Mouse (Mus musculus): ENCODE data around the gene Caskin2. TPM values are rescaled to one million over a fixed set of nuclear protein-coding genes. Genes with fewer than 3 reads are reported as not detected.

Caskin2 gene
- total and polyA plus RNA-seq, 2 experiments, result 2.9 to 9.7 TPM

- TF ChIP-seq POLR2A (IDR thresholded peaks at IDR 0.05; ENCODE audit: extremely low read depth, insufficient read depth, low read length) (no peak), CTCF (IDR thresholded peaks at IDR 0.05; ENCODE audit: low read depth, low read length) (no peak)
- H3K79me2 ChIP-seq (ENCODE audit: control insufficient read depth, insufficient read depth, low read length), result peaks cover 18% of the 10 kb centered on the region; the same call in 1 of the 2 replicates
- no peak overlapping the region for H3K4me3 ChIP-seq (ENCODE audit: insufficient read depth, low read depth, low read length)
- H3K27me3 ChIP-seq (ENCODE audit: control insufficient read depth, insufficient read depth, low read length), result no peaks in the 10 kb centered on the region
- peaks cover under 1% of the 10 kb centered on the region; the same call in 1 of the 2 replicates for H3K36me3 ChIP-seq (ENCODE audit: control insufficient read depth, insufficient read depth, low read length)
- WGBS, result 72% methylated on average over 10 of the region's 10 CpGs
- DNase-seq (ENCODE audit: extremely low read depth, low read depth, low spot score), result no peak
- peaks cover 20% of the 10 kb centered on the region for H3K4me1 ChIP-seq (ENCODE audit: control insufficient read depth, insufficient read depth, low read length)
- H3K27ac ChIP-seq (replicated peaks; ENCODE audit: insufficient read depth, low read depth, low read length), result peak overlapping the region; percentile 3; the same call in 1 of the 2 replicates
- H3K9ac ChIP-seq (ENCODE audit: low read depth, low read length), result peak overlapping the region; percentile 6; the same call in 1 of the 2 replicates
These were observed 4.6 kb downstream of the Caskin2 start for GRCm38 (mm10) chr11:115808696-115809310.

DNA sequence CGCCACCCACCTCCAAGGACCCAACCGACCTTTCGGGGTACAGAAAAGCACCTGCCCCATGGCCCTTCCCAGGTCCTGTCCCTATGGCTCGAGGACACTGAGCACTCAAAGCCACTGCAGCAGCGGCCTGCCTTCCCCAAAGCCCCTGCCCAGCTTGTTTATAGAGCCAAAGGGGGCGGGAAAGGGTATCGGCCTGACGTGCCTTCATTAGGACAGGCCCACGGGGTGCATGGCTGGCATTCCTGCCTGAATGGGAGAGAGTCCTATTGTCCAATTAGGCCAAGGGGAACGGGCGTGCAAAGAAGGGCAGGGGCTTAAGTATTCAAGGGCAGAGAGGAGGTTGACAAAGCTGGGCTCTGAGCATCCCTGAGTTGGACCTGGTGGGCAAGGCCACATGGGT, 5.5 kb downstream of the Caskin2 start:
- Histone ChIP-seq H3K4me1 (ENCODE audit: control insufficient read depth, insufficient read depth, low read length) (peaks cover 20% of the 10 kb centered on the region), H3K27ac (replicated peaks; ENCODE audit: insufficient read depth, low read depth, low read length) (no peak overlapping the region), H3K4me3 (ENCODE audit: insufficient read depth, low read depth, low read length) (no peak overlapping the region), H3K79me2 (ENCODE audit: control insufficient read depth, insufficient read depth, low read length) (peaks cover 15% of the 10 kb centered on the region; the same call in 1 of the 2 replicates), H3K36me3 (ENCODE audit: control insufficient read depth, insufficient read depth, low read length) (peaks cover 2% of the 10 kb centered on the region; the same call in 1 of the 2 replicates), H3K9ac (ENCODE audit: low read depth, low read length) (no peak overlapping the region), H3K27me3 (ENCODE audit: control insufficient read depth, insufficient read depth, low read length) (no peaks in the 10 kb centered on the region)
- 90% methylated on average over 11 of the region's 11 CpGs for WGBS
- TF ChIP-seq CTCF (IDR thresholded peaks at IDR 0.05; ENCODE audit: low read depth, low read length) (no peak), POLR2A (IDR thresholded peaks at IDR 0.05; ENCODE audit: extremely low read depth, insufficient read depth, low read length) (no peak)
- no peak for DNase-seq (ENCODE audit: extremely low read depth, low read depth, low spot score)

- H3K36me3 ChIP-seq (ENCODE audit: control insufficient read depth, insufficient read depth, low read length), result peaks cover 2% of the 10 kb centered on the region; the same call in 1 of the 2 replicates
- peaks cover 8% of the 10 kb centered on the region; the same call in 1 of the 2 replicates for H3K79me2 ChIP-seq (ENCODE audit: control insufficient read depth, insufficient read depth, low read length)
- no peak overlapping the region for H3K4me3 ChIP-seq (ENCODE audit: insufficient read depth, low read depth, low read length)
- 94% methylated on average over 6 of the region's 6 CpGs for WGBS
- no peak overlapping the region for H3K27ac ChIP-seq (replicated peaks; ENCODE audit: insufficient read depth, low read depth, low read length)
- no peaks in the 10 kb centered on the region for H3K27me3 ChIP-seq (ENCODE audit: control insufficient read depth, insufficient read depth, low read length)
- DNase-seq (ENCODE audit: extremely low read depth, low read depth, low spot score), result no peak
- peaks cover 14% of the 10 kb centered on the region for H3K4me1 ChIP-seq (ENCODE audit: control insufficient read depth, insufficient read depth, low read length)
- no peak overlapping the region for H3K9ac ChIP-seq (ENCODE audit: low read depth, low read length)
- TF ChIP-seq POLR2A (IDR thresholded peaks at IDR 0.05; ENCODE audit: extremely low read depth, insufficient read depth, low read length), result no peak
- no peak for TF ChIP-seq CTCF (IDR thresholded peaks at IDR 0.05; ENCODE audit: low read depth, low read length)
These were observed 6.1 kb downstream of the Caskin2 start for GRCm38 (mm10) chr11:115807306-115807705.

GRCm38 (mm10) chr11:115806154-115806553, 7.3 kb downstream of the Caskin2 start:
- 92% methylated on average over 10 of the region's 10 CpGs for WGBS
- no peak overlapping the region for H3K27ac ChIP-seq (replicated peaks; ENCODE audit: insufficient read depth, low read depth, low read length)
- H3K4me1 ChIP-seq (ENCODE audit: control insufficient read depth, insufficient read depth, low read length), result peaks cover 12% of the 10 kb centered on the region

GRCm38 (mm10) chr11:115805005-115805404, 8.4 kb downstream of the Caskin2 start:
- no peak overlapping the region for H3K27ac ChIP-seq (replicated peaks; ENCODE audit: insufficient read depth, low read depth, low read length)
- no peak overlapping the region for H3K4me3 ChIP-seq (ENCODE audit: insufficient read depth, low read depth, low read length)

More at GRCm38 (mm10) chr11:115806154-115806553, 7.3 kb downstream of the Caskin2 start:
- 0 out of 2 replicates have a peak, but pooled peaks cover 8% of the 10 kb centered on the region for H3K79me2 ChIP-seq (ENCODE audit: control insufficient read depth, insufficient read depth, low read length)
- no peak overlapping the region for H3K9ac ChIP-seq (ENCODE audit: low read depth, low read length)
- TF ChIP-seq CTCF (IDR thresholded peaks at IDR 0.05; ENCODE audit: low read depth, low read length), result no peak
- TF ChIP-seq POLR2A (IDR thresholded peaks at IDR 0.05; ENCODE audit: extremely low read depth, insufficient read depth, low read length), result no peak
- no peaks in the 10 kb centered on the region for H3K27me3 ChIP-seq (ENCODE audit: control insufficient read depth, insufficient read depth, low read length)
- H3K4me3 ChIP-seq (ENCODE audit: insufficient read depth, low read depth, low read length), result no peak overlapping the region
- DNase-seq (ENCODE audit: extremely low read depth, low read depth, low spot score), result no peak
- peaks cover 2% of the 10 kb centered on the region; the same call in 1 of the 2 replicates for H3K36me3 ChIP-seq (ENCODE audit: control insufficient read depth, insufficient read depth, low read length)

More at GRCm38 (mm10) chr11:115805005-115805404, 8.4 kb downstream of the Caskin2 start:
- H3K36me3 ChIP-seq (ENCODE audit: control insufficient read depth, insufficient read depth, low read length), result peaks cover 2% of the 10 kb centered on the region; the same call in 1 of the 2 replicates
- 96% methylated on average over 7 of the region's 7 CpGs for WGBS
- DNase-seq (ENCODE audit: extremely low read depth, low read depth, low spot score), result no peak
- H3K27me3 ChIP-seq (ENCODE audit: control insufficient read depth, insufficient read depth, low read length), result no peaks in the 10 kb centered on the region
- TF ChIP-seq POLR2A (IDR thresholded peaks at IDR 0.05; ENCODE audit: extremely low read depth, insufficient read depth, low read length), result no peak
- TF ChIP-seq CTCF (IDR thresholded peaks at IDR 0.05; ENCODE audit: low read depth, low read length), result no peak
- no peak overlapping the region for H3K9ac ChIP-seq (ENCODE audit: low read depth, low read length)
- H3K79me2 ChIP-seq (ENCODE audit: control insufficient read depth, insufficient read depth, low read length), result 0 out of 2 replicates have a peak, but pooled peaks cover 4% of the 10 kb centered on the region
- H3K4me1 ChIP-seq (ENCODE audit: control insufficient read depth, insufficient read depth, low read length), result peaks cover 1% of the 10 kb centered on the region

Measured in liver, adult 2 months (tissue).